Comparison of ENCODE assay signal across 36 mouse cellular contexts in the genomic region with DNA sequence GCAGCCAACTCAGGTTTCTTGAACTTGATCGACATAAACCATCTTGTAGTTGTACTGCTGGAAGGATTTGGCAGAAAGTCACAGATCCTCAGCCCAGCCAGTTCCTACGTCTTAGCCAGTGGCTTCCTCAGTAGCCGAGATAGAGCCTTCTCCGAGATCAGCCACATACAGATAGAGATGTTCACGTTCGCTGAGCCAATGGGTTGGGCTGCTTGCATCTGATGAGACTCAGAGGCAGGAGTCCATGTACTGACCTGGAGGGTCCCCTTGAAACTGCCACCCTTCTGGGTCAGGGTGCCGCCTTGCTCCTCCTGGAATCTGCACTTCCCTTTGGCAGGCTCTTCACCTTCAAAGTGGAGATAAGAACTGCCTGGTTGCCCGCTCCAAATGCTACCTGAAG. TPM values are rescaled to one million over a fixed set of nuclear protein-coding genes. Genes with fewer than 3 reads are reported as not detected.
"Had no signal": no experiment of that assay in that cellular context is flagged by ENCODE, and none has a peak within 500 bp of the region (broad histone marks: within the 10 kb centered on the region; RNA-seq: fewer than 3 reads in every experiment).

No protein-coding gene starts in this region.

- H3K9me3 ChIP-seq: heart, embryonic 12.5 days; heart, embryonic 13.5 days; heart, embryonic 15.5 days; hindbrain, embryonic 10.5 days; hindbrain, embryonic 12.5 days; hindbrain, embryonic 13.5 days; hindbrain, embryonic 15.5 days; intestine, embryonic 15.5 days; kidney, embryonic 15.5 days had no signal

- H3K36me3 ChIP-seq: heart, embryonic 12.5 days; heart, embryonic 13.5 days; heart, embryonic 15.5 days; hindbrain, embryonic 10.5 days; hindbrain, embryonic 12.5 days; hindbrain, embryonic 13.5 days; hindbrain, embryonic 15.5 days; intestine, embryonic 15.5 days; kidney, embryonic 15.5 days had no signal

- H3K4me2 ChIP-seq: heart, embryonic 12.5 days; heart, embryonic 13.5 days; heart, embryonic 15.5 days; hindbrain, embryonic 12.5 days; hindbrain, embryonic 13.5 days; hindbrain, embryonic 14.5 days; hindbrain, embryonic 15.5 days; intestine, embryonic 15.5 days; kidney, embryonic 15.5 days had no signal

- H3K27me3 ChIP-seq: heart, embryonic 12.5 days; heart, embryonic 13.5 days; heart, embryonic 15.5 days; hindbrain, embryonic 12.5 days; hindbrain, embryonic 15.5 days; intestine, embryonic 15.5 days; kidney, embryonic 15.5 days had no signal

- H3K27ac ChIP-seq: heart, embryonic 13.5 days; heart, embryonic 15.5 days; hindbrain, embryonic 10.5 days; hindbrain, embryonic 12.5 days; hindbrain, embryonic 13.5 days; hindbrain, embryonic 14.5 days; hindbrain, embryonic 15.5 days; hindbrain, postnatal 0 days; intestine, embryonic 15.5 days; kidney, embryonic 15.5 days; kidney, postnatal 0 days; layer of hippocampus, adult 2 months; left cerebral cortex, adult 2 months had no signal

- H3K9ac ChIP-seq: heart, embryonic 12.5 days; heart, embryonic 13.5 days; heart, embryonic 15.5 days; hindbrain, embryonic 12.5 days; hindbrain, embryonic 13.5 days; hindbrain, embryonic 14.5 days; hindbrain, embryonic 15.5 days; intestine, embryonic 15.5 days; kidney, embryonic 15.5 days had no signal

- ATAC-seq: hindbrain, embryonic 16.5 days; hindbrain, postnatal 0 days; inflammation-experienced regulatory T-cells, adult 6 months; intestine, embryonic 15.5 days; intestine, embryonic 16.5 days; intestine, postnatal 0 days had no signal

- H3K4me3 ChIP-seq: heart, embryonic 12.5 days; heart, embryonic 13.5 days; heart, embryonic 15.5 days; hindbrain, embryonic 10.5 days; hindbrain, embryonic 12.5 days; hindbrain, embryonic 13.5 days; hindbrain, embryonic 15.5 days; intestine, embryonic 15.5 days; kidney, embryonic 15.5 days; layer of hippocampus, adult 2 months; left cerebral cortex, adult 2 months had no signal

- DNase-seq: heart, postnatal 10 days; heart, postnatal 14 days; heart, postnatal 36 days; heart, postnatal 4 days; kidney, adult 11 months; kidney, adult 18-20 months; kidney, adult 2 months; kidney, adult 8-10 months; kidney, adult 9 months; kidney, postnatal 10 days; kidney, postnatal 14 days; kidney, postnatal 25 days; kidney, postnatal 36 days; kidney, postnatal 4 days; layer of hippocampus, adult 9-11 months; layer of hippocampus, postnatal 36 days had no signal

RNA-seq across cellular contexts. Expression of a gene that starts 4.1 kb away (rescaled TPM):
- total RNA-seq: hematopoietic stem cell, adult 5-6 weeks had no signal
- polyA plus RNA-seq: large intestine, adult 2 months had no signal
